Mouse (Mus musculus): Measurements from ENCODE around the gene Efcab6. TPM values are rescaled to one million over a fixed set of nuclear protein-coding genes. Genes with fewer than 3 reads are reported as not detected.

The Efcab6 gene
- total and polyA plus RNA-seq, 3 experiments, result not detected

DNA sequence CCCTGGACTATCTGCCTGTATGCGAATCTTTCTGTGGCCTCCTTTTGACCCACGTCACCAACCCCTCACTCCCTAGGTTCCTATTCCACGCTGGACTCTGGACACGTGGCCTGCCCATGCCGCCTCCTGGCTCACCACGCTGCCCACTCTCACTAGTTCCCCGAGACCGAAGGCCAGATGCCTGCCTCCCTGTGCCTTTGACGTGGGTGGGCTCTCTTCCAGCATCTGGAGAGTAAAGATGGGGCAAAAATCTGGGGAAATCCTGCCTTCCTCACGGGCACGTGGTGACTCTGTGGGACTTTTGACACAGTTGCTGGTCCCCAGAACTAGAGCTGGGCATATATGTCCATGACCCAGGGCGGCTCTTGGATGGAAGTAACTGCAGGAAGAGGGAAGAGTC is 222.8 kb downstream of the Efcab6 start:
- Histone ChIP-seq H3K36me3 (replicated peaks in 1 of 2; ENCODE audit: control insufficient read depth in 1 of 2, insufficient read depth in 1 of 2, low read length in 1 of 2) (no peaks in the 10 kb centered on the region), H3K4me3 (replicated peaks in 1 of 3; ENCODE audit: low read depth in 2 of 3, low read length in 2 of 3, poor library complexity in 1 of 3) (no peak overlapping the region), H3K27ac (ENCODE audit: insufficient read depth, low read depth) (no peak overlapping the region), H3K9ac (ENCODE audit: insufficient read depth, low read depth) (no peak overlapping the region), H3K4me1 (ENCODE audit: control insufficient read depth in 1 of 2, insufficient read depth in 2 of 2) (no peaks in the 10 kb centered on the region), H3K9me3 (replicated peaks; ENCODE audit: low read length) (no peaks in the 10 kb centered on the region), H3K79me2 (replicated peaks; ENCODE audit: control insufficient read depth, extremely low read depth, insufficient read depth, poor library complexity, severe bottlenecking) (no peaks in the 10 kb centered on the region), H3K27me3 (replicated peaks) (peaks cover 74% of the 10 kb centered on the region), H3K4me2 (ENCODE audit: insufficient read depth, low read depth, poor library complexity, severe bottlenecking) (no peak overlapping the region)
- no peak for TF ChIP-seq MAFK (IDR thresholded peaks at IDR 0.05; ENCODE audit: insufficient replicate concordance, low read length)
- no peak for TF ChIP-seq CTCF (conservative IDR thresholded peaks at IDR 0.05 in 1 of 2, IDR thresholded peaks at IDR 0.05 in 1 of 2; ENCODE audit: low read depth in 2 of 2, low read length in 2 of 2)
- TF ChIP-seq ZMIZ1 (IDR thresholded peaks at IDR 0.05; ENCODE audit: low read depth, low read length), result no peak
- no peak for TF ChIP-seq CHD2 (IDR thresholded peaks at IDR 0.05; ENCODE audit: low read length)
- no peak for TF ChIP-seq ZKSCAN1 (IDR thresholded peaks at IDR 0.05; ENCODE audit: borderline replicate concordance, low read depth, low read length)
- no peak for TF ChIP-seq USF1 (IDR thresholded peaks at IDR 0.05; ENCODE audit: low read depth, low read length)
- no peak for TF ChIP-seq POLR2A (IDR thresholded peaks at IDR 0.05; ENCODE audit: low read depth, low read length)
- dilution Hi-C loops (cut with MboI; ENCODE audit: extremely low pct_ligation_motif_present, extremely low pct_unique_long_range_greater_than_20kb, low sequenced_read_pairs), result no loop called here
- in situ Hi-C loops (cut with MboI; ENCODE audit: low pct_ligation_motif_present, low pct_unique_long_range_greater_than_20kb, low sequenced_read_pairs), result no loop called here
- DNase-seq (ENCODE audit: extremely low read depth), result no peak

- no peak for DNase-seq (ENCODE audit: extremely low read depth)
- no peak overlapping the region for H3K4me2 ChIP-seq (ENCODE audit: insufficient read depth, low read depth, poor library complexity, severe bottlenecking)
- no peaks in the 10 kb centered on the region for H3K36me3 ChIP-seq (replicated peaks in 1 of 2; ENCODE audit: control insufficient read depth in 1 of 2, insufficient read depth in 1 of 2, low read length in 1 of 2)
- H3K9me3 ChIP-seq (replicated peaks; ENCODE audit: low read length), result no peaks in the 10 kb centered on the region
- in situ Hi-C loops (cut with MboI; ENCODE audit: low pct_ligation_motif_present, low pct_unique_long_range_greater_than_20kb, low sequenced_read_pairs), result no loop called here
- dilution Hi-C loops (cut with MboI; ENCODE audit: extremely low pct_ligation_motif_present, extremely low pct_unique_long_range_greater_than_20kb, low sequenced_read_pairs), result no loop called here
- no peaks in the 10 kb centered on the region for H3K4me1 ChIP-seq (ENCODE audit: control insufficient read depth in 1 of 2, insufficient read depth in 2 of 2)
- H3K9ac ChIP-seq (ENCODE audit: insufficient read depth, low read depth), result no peak overlapping the region
- no peaks in the 10 kb centered on the region for H3K79me2 ChIP-seq (replicated peaks; ENCODE audit: control insufficient read depth, extremely low read depth, insufficient read depth, poor library complexity, severe bottlenecking)
- no peak overlapping the region for H3K4me3 ChIP-seq (replicated peaks in 1 of 3; ENCODE audit: low read depth in 2 of 3, low read length in 2 of 3, poor library complexity in 1 of 3)
- H3K27me3 ChIP-seq (replicated peaks), result peaks cover 78% of the 10 kb centered on the region
- H3K27ac ChIP-seq (ENCODE audit: insufficient read depth, low read depth), result no peak overlapping the region
- TF ChIP-seq TBP (conservative IDR thresholded peaks at IDR 0.05; ENCODE audit: low read depth, low read length) (no peak), RCOR1 (conservative IDR thresholded peaks at IDR 0.05; ENCODE audit: low read depth, low read length) (no peak), TCF12 (IDR thresholded peaks at IDR 0.05; ENCODE audit: low read depth, low read length) (no peak), SIN3A (IDR thresholded peaks at IDR 0.05; ENCODE audit: low read length) (no peak), GABPA (IDR thresholded peaks at IDR 0.05; ENCODE audit: insufficient replicate concordance, low read depth, low read length) (no peak), ZKSCAN1 (IDR thresholded peaks at IDR 0.05; ENCODE audit: borderline replicate concordance, low read depth, low read length) (no peak), NRF1 (IDR thresholded peaks at IDR 0.05; ENCODE audit: low read depth, low read length) (no peak), CHD1 (IDR thresholded peaks at IDR 0.05; ENCODE audit: low read depth, low read length) (no peak), KAT2A (IDR thresholded peaks at IDR 0.05; ENCODE audit: insufficient replicate concordance, low read length) (no peak), JUND (conservative IDR thresholded peaks at IDR 0.05; ENCODE audit: low read depth, low read length) (no peak), JUN (IDR thresholded peaks at IDR 0.05; ENCODE audit: insufficient read depth, low read depth, low read length) (no peak), ZC3H11A (IDR thresholded peaks at IDR 0.05; ENCODE audit: low read depth, low read length) (no peak), HCFC1 (IDR thresholded peaks at IDR 0.05; ENCODE audit: low read depth, low read length) (no peak), IRF4 (IDR thresholded peaks at IDR 0.05; ENCODE audit: low read depth, low read length) (no peak), CTCF (conservative IDR thresholded peaks at IDR 0.05 in 1 of 2, IDR thresholded peaks at IDR 0.05 in 1 of 2; ENCODE audit: low read depth in 2 of 2, low read length in 2 of 2) (no peak), RAD21 (IDR thresholded peaks at IDR 0.05; ENCODE audit: low read depth, low read length) (no peak), ZNF384 (IDR thresholded peaks at IDR 0.05; ENCODE audit: low read depth, low read length) (no peak), NELFE (IDR thresholded peaks at IDR 0.05; ENCODE audit: low read depth, low read length) (no peak)
Measured at GRCm38 (mm10) chr15:83840950-83841719, 224.0 kb downstream of the Efcab6 start.
